Mouse (Mus musculus): Measurements from ENCODE around the gene Ogn.
"Not testable (repeated sequence)": the region's sequence is repeated elsewhere in the genome, so short reads cannot be mapped to it uniquely, and the experiment has no call there.

GRCm38 (mm10) chr13:49602541-49602940, 5.3 kb upstream of the Ogn start:
- not testable (repeated sequence) for TF ChIP-seq CTCF (IDR thresholded peaks at IDR 0.05 in 2 of 3, conservative IDR thresholded peaks at IDR 0.05 in 1 of 3; ENCODE audit: control insufficient read depth in 1 of 3, insufficient read depth in 1 of 3, low read depth in 2 of 3, low read length in 3 of 3, poor library complexity in 1 of 3, severe bottlenecking in 1 of 3); HCFC1 (IDR thresholded peaks at IDR 0.05; ENCODE audit: low read depth, low read length); EP300 (IDR thresholded peaks at IDR 0.05; ENCODE audit: low read depth in 1 of 2, low read length in 2 of 2); GATA1 (IDR thresholded peaks at IDR 0.05; ENCODE audit: low read depth, low read length); ELF1 (IDR thresholded peaks at IDR 0.05; ENCODE audit: low read depth, low read length); TCF12 (IDR thresholded peaks at IDR 0.05; ENCODE audit: low read depth, low read length); ZNF384 (IDR thresholded peaks at IDR 0.05; ENCODE audit: low read depth, low read length); MEF2A (IDR thresholded peaks at IDR 0.05; ENCODE audit: extremely low read depth, insufficient replicate concordance, low read depth, low read length, poor library complexity, severe bottlenecking); POLR2A (IDR thresholded peaks at IDR 0.05; ENCODE audit: control insufficient read depth in 1 of 2, insufficient read depth in 1 of 2, low read depth in 1 of 2, low read length in 2 of 2, poor library complexity in 1 of 2); CHD2 (IDR thresholded peaks at IDR 0.05; ENCODE audit: low read length); POLR2AphosphoS2 (IDR thresholded peaks at IDR 0.05; ENCODE audit: low read length); MYC (IDR thresholded peaks at IDR 0.05; ENCODE audit: low read depth, low read length); MXI1 (IDR thresholded peaks at IDR 0.05; ENCODE audit: low read depth, low read length)

Measured in MEL (cell line).